Mouse (Mus musculus): ENCODE measurements at regions not wholly inside any gene's neighbourhood (a gene's known extent, or its start where the extent isn't known, plus 50 kb on each side); places are given as distances from the start of the nearest gene placed in this dataset.

- TF ChIP-seq POLR2A (IDR thresholded peaks at IDR 0.05; ENCODE audit: borderline replicate concordance, control insufficient read depth, low read depth, low read length) (no peak), CTCF (IDR thresholded peaks at IDR 0.05; ENCODE audit: control insufficient read depth, insufficient read depth, low read length) (no peak)
These were observed 77.6 kb upstream of the Ajap1 start for GRCm38 (mm10) chr4:153560193-153560592.

Measured in bone marrow, adult 2 months (tissue).